Mouse (Mus musculus): ENCODE data around the gene Lenep. TPM values are rescaled to one million over a fixed set of nuclear protein-coding genes. Genes with fewer than 3 reads are reported as not detected.
A peak's percentile ranks its signal among the peaks of the same experiment; 100 is the strongest.

The Lenep gene
- polyA plus RNA-seq, 1 experiment, result 0.04 TPM

- peaks cover 84% of the 10 kb centered on the region for H3K4me1 ChIP-seq (ENCODE audit: control insufficient read depth)
- peak overlapping the region; percentile 71 for H3K4me3 ChIP-seq (replicated peaks)
- no peak for TF ChIP-seq GATA1 (IDR thresholded peaks at IDR 0.05; ENCODE audit: low read length)
- no peak for TF ChIP-seq TAL1 (IDR thresholded peaks at IDR 0.05; ENCODE audit: low read length)
- H3K36me3 ChIP-seq (ENCODE audit: control insufficient read depth), result peaks cover 58% of the 10 kb centered on the region
- H3K9me3 ChIP-seq (ENCODE audit: control insufficient read depth, low read length), result no peaks in the 10 kb centered on the region
- H3K27me3 ChIP-seq (ENCODE audit: control insufficient read depth), result no peaks in the 10 kb centered on the region
Measured at GRCm38 (mm10) chr3:89421002-89421774, 18.6 kb upstream of the Lenep start.

GRCm38 (mm10) chr3:89420421-89420820 is 17.8 kb upstream of the Lenep start:
- peaks cover 58% of the 10 kb centered on the region for H3K36me3 ChIP-seq (ENCODE audit: control insufficient read depth)
- TF ChIP-seq TAL1 (IDR thresholded peaks at IDR 0.05; ENCODE audit: low read length) (no peak), GATA1 (IDR thresholded peaks at IDR 0.05; ENCODE audit: low read length) (no peak)
- peak overlapping the region; percentile 71 for H3K4me3 ChIP-seq (replicated peaks)
- no peaks in the 10 kb centered on the region for H3K9me3 ChIP-seq (ENCODE audit: control insufficient read depth, low read length)
- peaks cover 80% of the 10 kb centered on the region for H3K4me1 ChIP-seq (ENCODE audit: control insufficient read depth)
- no peaks in the 10 kb centered on the region for H3K27me3 ChIP-seq (ENCODE audit: control insufficient read depth)

- Histone ChIP-seq H3K4me3 (replicated peaks) (peak overlapping the region; percentile 96), H3K27me3 (ENCODE audit: control insufficient read depth) (no peaks in the 10 kb centered on the region), H3K36me3 (ENCODE audit: control insufficient read depth) (peaks cover 58% of the 10 kb centered on the region), H3K9me3 (ENCODE audit: control insufficient read depth, low read length) (peaks cover under 1% of the 10 kb centered on the region), H3K4me1 (ENCODE audit: control insufficient read depth) (peaks cover 75% of the 10 kb centered on the region)
- TF ChIP-seq GATA1 (IDR thresholded peaks at IDR 0.05; ENCODE audit: low read length) (no peak), TAL1 (IDR thresholded peaks at IDR 0.05; ENCODE audit: low read length) (no peak)
Measured at GRCm38 (mm10) chr3:89419981-89420380, 17.4 kb upstream of the Lenep start.

- no peaks in the 10 kb centered on the region for H3K27me3 ChIP-seq (ENCODE audit: control insufficient read depth)
- TF ChIP-seq TAL1 (IDR thresholded peaks at IDR 0.05; ENCODE audit: low read length), result no peak
- no peak for TF ChIP-seq GATA1 (IDR thresholded peaks at IDR 0.05; ENCODE audit: low read length)
- H3K4me3 ChIP-seq (replicated peaks), result peak overlapping the region; percentile 96
- H3K4me1 ChIP-seq (ENCODE audit: control insufficient read depth), result peaks cover 71% of the 10 kb centered on the region
- H3K9me3 ChIP-seq (ENCODE audit: control insufficient read depth, low read length), result peaks cover 3% of the 10 kb centered on the region
- peaks cover 58% of the 10 kb centered on the region for H3K36me3 ChIP-seq (ENCODE audit: control insufficient read depth)
Measured at GRCm38 (mm10) chr3:89419571-89419970, 17.0 kb upstream of the Lenep start.

- Histone ChIP-seq H3K27me3 (ENCODE audit: control insufficient read depth) (no peaks in the 10 kb centered on the region), H3K36me3 (ENCODE audit: control insufficient read depth) (peaks cover 58% of the 10 kb centered on the region), H3K9me3 (ENCODE audit: control insufficient read depth, low read length) (peaks cover 3% of the 10 kb centered on the region), H3K4me1 (ENCODE audit: control insufficient read depth) (peaks cover 64% of the 10 kb centered on the region), H3K4me3 (replicated peaks) (peak overlapping the region; percentile 96)
- TF ChIP-seq GATA1 (IDR thresholded peaks at IDR 0.05; ENCODE audit: low read length) (no peak), TAL1 (IDR thresholded peaks at IDR 0.05; ENCODE audit: low read length) (no peak)
Measured at GRCm38 (mm10) chr3:89418861-89419250, 16.3 kb upstream of the Lenep start.

GRCm38 (mm10) chr3:89418170-89418860 is 15.7 kb upstream of the Lenep start, which contains the start of the genes Cks1b and Shc1:
Cks1b (minus strand) TSS chr3:89418383.
Shc1 (plus strand) TSS chr3:89418443.
- TF ChIP-seq GATA1 (IDR thresholded peaks at IDR 0.05; ENCODE audit: low read length) (no peak), TAL1 (IDR thresholded peaks at IDR 0.05; ENCODE audit: low read length) (no peak)
- Histone ChIP-seq H3K9me3 (ENCODE audit: control insufficient read depth, low read length) (peaks cover 3% of the 10 kb centered on the region), H3K4me3 (replicated peaks) (peak within 1 kb of the TSS; percentile 96), H3K27me3 (ENCODE audit: control insufficient read depth) (no peaks in the 10 kb centered on the region), H3K36me3 (ENCODE audit: control insufficient read depth) (peaks cover 58% of the 10 kb centered on the region), H3K4me1 (ENCODE audit: control insufficient read depth) (peaks cover 59% of the 10 kb centered on the region)

- Histone ChIP-seq H3K4me1 (ENCODE audit: control insufficient read depth) (peaks cover 53% of the 10 kb centered on the region), H3K36me3 (ENCODE audit: control insufficient read depth) (peaks cover 57% of the 10 kb centered on the region), H3K4me3 (replicated peaks) (peak overlapping the region; percentile 96), H3K9me3 (ENCODE audit: control insufficient read depth, low read length) (peaks cover 3% of the 10 kb centered on the region), H3K27me3 (ENCODE audit: control insufficient read depth) (no peaks in the 10 kb centered on the region)
- TF ChIP-seq TAL1 (IDR thresholded peaks at IDR 0.05; ENCODE audit: low read length) (no peak), GATA1 (IDR thresholded peaks at IDR 0.05; ENCODE audit: low read length) (no peak)
Measured at GRCm38 (mm10) chr3:89417840-89418169, 15.2 kb upstream of the Lenep start.

GRCm38 (mm10) chr3:89417131-89417530 is 14.5 kb upstream of the Lenep start:
- Histone ChIP-seq H3K27me3 (ENCODE audit: control insufficient read depth) (no peaks in the 10 kb centered on the region), H3K4me1 (ENCODE audit: control insufficient read depth) (peaks cover 52% of the 10 kb centered on the region), H3K36me3 (ENCODE audit: control insufficient read depth) (peaks cover 51% of the 10 kb centered on the region), H3K4me3 (replicated peaks) (peak overlapping the region; percentile 96), H3K9me3 (ENCODE audit: control insufficient read depth, low read length) (peaks cover 3% of the 10 kb centered on the region)
- TF ChIP-seq GATA1 (IDR thresholded peaks at IDR 0.05; ENCODE audit: low read length), result no peak
- no peak for TF ChIP-seq TAL1 (IDR thresholded peaks at IDR 0.05; ENCODE audit: low read length)

- Histone ChIP-seq H3K4me1 (ENCODE audit: control insufficient read depth) (peaks cover 48% of the 10 kb centered on the region), H3K9me3 (ENCODE audit: control insufficient read depth, low read length) (peaks cover 3% of the 10 kb centered on the region), H3K27me3 (ENCODE audit: control insufficient read depth) (no peaks in the 10 kb centered on the region), H3K4me3 (replicated peaks) (peak overlapping the region; percentile 96), H3K36me3 (ENCODE audit: control insufficient read depth) (peaks cover 46% of the 10 kb centered on the region)
- TF ChIP-seq TAL1 (IDR thresholded peaks at IDR 0.05; ENCODE audit: low read length) (no peak), GATA1 (IDR thresholded peaks at IDR 0.05; ENCODE audit: low read length) (no peak)
Measured at GRCm38 (mm10) chr3:89416158-89416557, 13.6 kb upstream of the Lenep start.

Measured in erythroblast, embryonic 14.5 days (primary cell).